Mouse (Mus musculus) liver, postnatal 0 days (tissue): ENCODE results near the gene Kpnb1. TPM values are rescaled to one million over a fixed set of nuclear protein-coding genes. Genes with fewer than 3 reads are reported as not detected.

Source experiments
- ATAC-seq: fragments of 200-750 bp; cut with Nextera tagmentation; 2 replicates; pipeline ENCODE4 v1.8.0; 2017; ENCODE audit warnings: mild to moderate bottlenecking, moderate library complexity
- DNase-seq: peaks from one replicate; pipeline ENCODE4 v3.0.0-alpha.2; 2016
- H3K27ac ChIP-seq: fragments of 300-500 bp; sonication (generic); 2 replicates; pipeline ENCODE4 v1.5.1; 2014; ENCODE audit warnings: antibody characterized with exemption, moderate library complexity, mild to moderate bottlenecking, low read depth
- H3K27me3 ChIP-seq: fragments of 300-500 bp; sonication (generic); 2 replicates; pipeline ENCODE4 v1.6.1; 2014; ENCODE audit warnings: low read length, control low read depth, mixed read lengths; ENCODE audit not compliant: insufficient read depth
- H3K36me3 ChIP-seq: fragments of 300-500 bp; sonication (generic); replicated peaks from 2 replicates; pipeline ENCODE4 v1.6.1; 2014; ENCODE audit warnings: mild to moderate bottlenecking, control low read depth, low read length, moderate library complexity, mixed read lengths; ENCODE audit not compliant: insufficient read depth
- H3K4me1 ChIP-seq: fragments of 300-500 bp; sonication (generic); 2 replicates; pipeline ENCODE4 v1.6.1; 2014; ENCODE audit warnings: antibody characterized with exemption, mild to moderate bottlenecking, control low read depth; ENCODE audit not compliant: insufficient read depth
- H3K4me2 ChIP-seq: fragments of 300-500 bp; sonication (generic); 2 replicates; pipeline ENCODE4 v1.6.1; 2014; ENCODE audit warnings: low read depth, mild to moderate bottlenecking, low read length, moderate library complexity, mixed read lengths
- H3K4me3 ChIP-seq: fragments of 300-500 bp; sonication (generic); 2 replicates; pipeline ENCODE4 v1.5.1; 2014; ENCODE audit warnings: low read depth, low read length
- H3K9ac ChIP-seq: fragments of 300-500 bp; sonication (generic); replicated peaks from 2 replicates; pipeline ENCODE4 v1.6.1; 2014; ENCODE audit warnings: mild to moderate bottlenecking, moderate library complexity
- H3K9me3 ChIP-seq: fragments of 300-500 bp; sonication (generic); 2 replicates; pipeline ENCODE4 v1.6.1; 2016; ENCODE audit warnings: mild to moderate bottlenecking, control low read depth, low read length, mixed read lengths
- CTCF ChIP-seq: sonication (generic); IDR thresholded peaks from 2 replicates; pipeline ENCODE4 v1.5.1; 2016; ENCODE audit warnings: antibody characterized with exemption, low read depth
- EP300 ChIP-seq: IDR thresholded peaks from 2 replicates; pipeline ENCODE4 v1.6.1; 2016; ENCODE audit warnings: antibody characterized with exemption, low read depth, mild to moderate bottlenecking
- WGBS: fragments of 180-500 bp; shearing (Covaris S2); extraction: QIAGEN DNeasy Blood & Tissue Kit; methylation state at CpG from one replicate; pipeline ENCODE4 v1.1.7; 2014; ENCODE audit not compliant: insufficient replicate concordance; 5-methylcytosine and 5-hydroxymethylcytosine counted together
- polyA plus RNA-seq: library from polyadenylated mRNA; unstranded; fragments of >200 nt; fragmentation: Nextera tagmentation; extraction: Ambion mirVana; gene quantifications from 2 replicates; pipeline ENCODE4 v1.2.1, GENCODE M21; 2015

Gene Kpnb1
- 12.1 and 12.3 TPM in 2 replicates for polyA plus RNA-seq

- H3K4me3 ChIP-seq, result peak within 1 kb of the TSS; percentile 99
- H3K27me3 ChIP-seq, result no peaks in the 10 kb centered on the region
- peaks cover 33% of the 10 kb centered on the region for H3K4me1 ChIP-seq
- peak; percentile 92 for ATAC-seq
- 0 out of 2 replicates have a peak, but pooled peaks have one; percentile 5 for TF ChIP-seq CTCF
- TF ChIP-seq EP300, result peak; percentile 68; the same call in 1 of the 2 replicates
- peaks cover 26% of the 10 kb centered on the region for H3K36me3 ChIP-seq
- H3K9ac ChIP-seq, result peak within 1 kb of the TSS; percentile 90
- H3K9me3 ChIP-seq, result no peaks in the 10 kb centered on the region
- DNase-seq, result peak; percentile 99
- under 1% methylated on average over 80 of the region's 101 CpGs for WGBS
- peak within 1 kb of the TSS; percentile 90 for H3K4me2 ChIP-seq
- peak within 1 kb of the TSS; percentile 96 for H3K27ac ChIP-seq
Observed at GRCm38 (mm10) chr11:97187764-97188642, at the start of gene Kpnb1. Kpnb1 (minus strand) TSS chr11:97187881.

GRCm38 (mm10) chr11:97232436-97232835, 44.8 kb upstream of the Kpnb1 start:
- Histone ChIP-seq H3K27ac (no peak overlapping the region), H3K4me3 (no peak overlapping the region), H3K4me1 (no peaks in the 10 kb centered on the region), H3K9ac (no peak overlapping the region), H3K27me3 (no peaks in the 10 kb centered on the region), H3K9me3 (no peaks in the 10 kb centered on the region), H3K36me3 (peaks cover 63% of the 10 kb centered on the region), H3K4me2 (no peak overlapping the region)
- ATAC-seq (no peak), DNase-seq (no peak)
- WGBS, result 93% methylated on average over 5 of the region's 5 CpGs
- no peak for TF ChIP-seq EP300

- no peak overlapping the region for H3K9ac ChIP-seq
Observed at GRCm38 (mm10) chr11:97229396-97229795, 41.7 kb upstream of the Kpnb1 start.

GRCm38 (mm10) chr11:97228985-97229384, 41.3 kb upstream of the Kpnb1 start:
- no peak for DNase-seq
- Histone ChIP-seq H3K27ac (peak overlapping the region; percentile 48; the same call in 1 of the 2 replicates), H3K9ac (no peak overlapping the region), H3K27me3 (no peaks in the 10 kb centered on the region), H3K4me3 (no peak overlapping the region), H3K36me3 (peaks cover 59% of the 10 kb centered on the region), H3K9me3 (no peaks in the 10 kb centered on the region), H3K4me2 (no peak overlapping the region), H3K4me1 (no peaks in the 10 kb centered on the region)
- no peak; the same call in 1 of the 2 replicates for ATAC-seq
- TF ChIP-seq CTCF (no peak), EP300 (no peak)
- 79% methylated on average over 7 of the region's 7 CpGs for WGBS

More at GRCm38 (mm10) chr11:97229396-97229795, 41.7 kb upstream of the Kpnb1 start:
- no peaks in the 10 kb centered on the region for H3K27me3 ChIP-seq
- H3K4me1 ChIP-seq, result no peaks in the 10 kb centered on the region
- no peak for DNase-seq
- no peak for ATAC-seq
- TF ChIP-seq CTCF (no peak), EP300 (no peak)
- no peak overlapping the region for H3K4me3 ChIP-seq
- peak overlapping the region; percentile 48; the same call in 1 of the 2 replicates for H3K27ac ChIP-seq
- no peak overlapping the region for H3K4me2 ChIP-seq
- H3K9me3 ChIP-seq, result no peaks in the 10 kb centered on the region
- peaks cover 63% of the 10 kb centered on the region for H3K36me3 ChIP-seq
- WGBS, result 80% methylated on average over 2 of the region's 2 CpGs

- WGBS, result 87% methylated on average over 1 of the region's 1 CpGs
Observed at GRCm38 (mm10) chr11:97226131-97226530, 38.5 kb upstream of the Kpnb1 start.

GRCm38 (mm10) chr11:97223485-97223884, 35.8 kb upstream of the Kpnb1 start:
- DNase-seq (no peak), ATAC-seq (no peak)
- Histone ChIP-seq H3K36me3 (peaks cover 57% of the 10 kb centered on the region), H3K9ac (no peak overlapping the region), H3K9me3 (no peaks in the 10 kb centered on the region), H3K4me3 (no peak overlapping the region), H3K27me3 (no peaks in the 10 kb centered on the region), H3K4me1 (no peaks in the 10 kb centered on the region), H3K4me2 (no peak overlapping the region), H3K27ac (no peak overlapping the region)
- no peak for TF ChIP-seq EP300
- WGBS, result 79% methylated on average over 3 of the region's 3 CpGs

More at GRCm38 (mm10) chr11:97226131-97226530, 38.5 kb upstream of the Kpnb1 start:
- peaks cover 64% of the 10 kb centered on the region for H3K36me3 ChIP-seq
- H3K4me1 ChIP-seq, result no peaks in the 10 kb centered on the region
- DNase-seq (no peak), ATAC-seq (no peak)
- no peaks in the 10 kb centered on the region for H3K27me3 ChIP-seq
- TF ChIP-seq EP300 (no peak), CTCF (no peak)
- no peak overlapping the region for H3K4me2 ChIP-seq
- H3K9ac ChIP-seq, result no peak overlapping the region
- H3K27ac ChIP-seq, result no peak overlapping the region
- no peaks in the 10 kb centered on the region for H3K9me3 ChIP-seq
- no peak overlapping the region for H3K4me3 ChIP-seq
